Mouse (Mus musculus): ENCODE results near the gene Rpa1. TPM values are rescaled to one million over a fixed set of nuclear protein-coding genes. Genes with fewer than 3 reads are reported as not detected.

Gene Rpa1
- total RNA-seq, 2 experiments from 2014 or later: 101 to 179 TPM

GRCm38 (mm10) chr11:75270276-75270984 lies 77.7 kb downstream of the Rpa1 start:
- peak; percentile 96 for ATAC-seq (replicated peaks; ENCODE audit: low FRiP score, low TSS enrichment, poor library complexity, severe bottlenecking)

GRCm38 (mm10) chr11:75269213-75269612 lies 78.9 kb downstream of the Rpa1 start:
- no peak for ATAC-seq (replicated peaks; ENCODE audit: low FRiP score, low TSS enrichment, poor library complexity, severe bottlenecking)

- ATAC-seq (replicated peaks; ENCODE audit: low FRiP score, low TSS enrichment, poor library complexity, severe bottlenecking): no peak
Observed at GRCm38 (mm10) chr11:75268492-75268891, 79.6 kb downstream of the Rpa1 start.

- ATAC-seq (replicated peaks; ENCODE audit: low FRiP score, low TSS enrichment, poor library complexity, severe bottlenecking): no peak
Observed at GRCm38 (mm10) chr11:75267826-75268281, 80.3 kb downstream of the Rpa1 start.

- no peak for ATAC-seq (replicated peaks; ENCODE audit: low FRiP score, low TSS enrichment, poor library complexity, severe bottlenecking)
Observed at GRCm38 (mm10) chr11:75265545-75265944, 82.6 kb downstream of the Rpa1 start.

- peak; percentile 44; the same call in 1 of the 2 replicates for ATAC-seq (replicated peaks; ENCODE audit: low FRiP score, low TSS enrichment, poor library complexity, severe bottlenecking)
Observed at GRCm38 (mm10) chr11:75264550-75264949, 83.6 kb downstream of the Rpa1 start.

- ATAC-seq (replicated peaks; ENCODE audit: low FRiP score, low TSS enrichment, poor library complexity, severe bottlenecking): no peak
Observed at GRCm38 (mm10) chr11:75263964-75264312, 84.2 kb downstream of the Rpa1 start.

GRCm38 (mm10) chr11:75263274-75263963 lies 84.7 kb downstream of the Rpa1 start:
- ATAC-seq (replicated peaks; ENCODE audit: low FRiP score, low TSS enrichment, poor library complexity, severe bottlenecking): no peak

- no peak for ATAC-seq (replicated peaks; ENCODE audit: low FRiP score, low TSS enrichment, poor library complexity, severe bottlenecking)
Observed at GRCm38 (mm10) chr11:75262791-75263190, 85.3 kb downstream of the Rpa1 start.

- ATAC-seq (replicated peaks; ENCODE audit: low FRiP score, low TSS enrichment, poor library complexity, severe bottlenecking): no peak
Observed at GRCm38 (mm10) chr11:75262181-75262580, 85.9 kb downstream of the Rpa1 start.

GRCm38 (mm10) chr11:75261730-75262129 lies 86.4 kb downstream of the Rpa1 start:
- ATAC-seq (replicated peaks; ENCODE audit: low FRiP score, low TSS enrichment, poor library complexity, severe bottlenecking): no peak

GRCm38 (mm10) chr11:75261016-75261415 lies 87.1 kb downstream of the Rpa1 start:
- ATAC-seq (replicated peaks; ENCODE audit: low FRiP score, low TSS enrichment, poor library complexity, severe bottlenecking): no peak

- no peak for ATAC-seq (replicated peaks; ENCODE audit: low FRiP score, low TSS enrichment, poor library complexity, severe bottlenecking)
Observed at GRCm38 (mm10) chr11:75259996-75260561, 88.0 kb downstream of the Rpa1 start.

- no peak for ATAC-seq (replicated peaks; ENCODE audit: low FRiP score, low TSS enrichment, poor library complexity, severe bottlenecking)
Observed at GRCm38 (mm10) chr11:75259416-75259815, 88.7 kb downstream of the Rpa1 start.

- ATAC-seq (replicated peaks; ENCODE audit: low FRiP score, low TSS enrichment, poor library complexity, severe bottlenecking): no peak
Observed at GRCm38 (mm10) chr11:75257056-75257648, 91.0 kb downstream of the Rpa1 start.

- ATAC-seq (replicated peaks; ENCODE audit: low FRiP score, low TSS enrichment, poor library complexity, severe bottlenecking): no peak
Observed at GRCm38 (mm10) chr11:75255330-75255729, 92.8 kb downstream of the Rpa1 start.

GRCm38 (mm10) chr11:75254252-75254912 lies 93.7 kb downstream of the Rpa1 start:
- peak; percentile 97 for ATAC-seq (replicated peaks; ENCODE audit: low FRiP score, low TSS enrichment, poor library complexity, severe bottlenecking)

- no peak for ATAC-seq (replicated peaks; ENCODE audit: low FRiP score, low TSS enrichment, poor library complexity, severe bottlenecking)
Observed at GRCm38 (mm10) chr11:75251557-75252070, 96.5 kb downstream of the Rpa1 start.

GRCm38 (mm10) chr11:75251006-75251512 lies 97.1 kb downstream of the Rpa1 start:
- ATAC-seq (replicated peaks; ENCODE audit: low FRiP score, low TSS enrichment, poor library complexity, severe bottlenecking): no peak
